Mouse (Mus musculus) neural tube, embryonic 10.5 days (tissue): ENCODE measurements around the gene Palm2.

Source experiments
- DNase-seq: peaks from one replicate; pipeline ENCODE4 v3.0.0-alpha.2; 2017; ENCODE audit warnings: low spot score; ENCODE audit errors: extremely low spot score

Palm2 gene

DNA sequence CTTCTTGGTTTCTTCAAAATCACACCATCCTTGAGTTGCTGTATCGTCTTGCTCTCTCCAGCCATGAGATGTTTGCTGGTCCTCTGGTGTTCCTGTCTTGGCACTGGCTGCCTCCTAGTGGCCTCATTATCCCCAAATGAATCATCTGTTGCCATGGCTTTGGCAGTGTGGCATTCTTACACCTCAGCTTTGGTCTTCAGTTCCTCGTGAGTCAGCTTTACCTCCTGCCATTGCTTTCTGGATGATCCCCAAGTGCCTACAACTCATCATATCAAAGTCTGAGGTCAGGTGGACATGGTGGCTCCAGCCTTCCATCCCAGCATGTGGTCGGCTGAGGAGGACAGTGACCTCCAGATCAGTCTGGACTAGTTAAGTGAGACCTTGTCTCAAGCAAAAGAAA, 232.1 kb downstream of the Palm2 start:
- DNase-seq, result no peak

DNA sequence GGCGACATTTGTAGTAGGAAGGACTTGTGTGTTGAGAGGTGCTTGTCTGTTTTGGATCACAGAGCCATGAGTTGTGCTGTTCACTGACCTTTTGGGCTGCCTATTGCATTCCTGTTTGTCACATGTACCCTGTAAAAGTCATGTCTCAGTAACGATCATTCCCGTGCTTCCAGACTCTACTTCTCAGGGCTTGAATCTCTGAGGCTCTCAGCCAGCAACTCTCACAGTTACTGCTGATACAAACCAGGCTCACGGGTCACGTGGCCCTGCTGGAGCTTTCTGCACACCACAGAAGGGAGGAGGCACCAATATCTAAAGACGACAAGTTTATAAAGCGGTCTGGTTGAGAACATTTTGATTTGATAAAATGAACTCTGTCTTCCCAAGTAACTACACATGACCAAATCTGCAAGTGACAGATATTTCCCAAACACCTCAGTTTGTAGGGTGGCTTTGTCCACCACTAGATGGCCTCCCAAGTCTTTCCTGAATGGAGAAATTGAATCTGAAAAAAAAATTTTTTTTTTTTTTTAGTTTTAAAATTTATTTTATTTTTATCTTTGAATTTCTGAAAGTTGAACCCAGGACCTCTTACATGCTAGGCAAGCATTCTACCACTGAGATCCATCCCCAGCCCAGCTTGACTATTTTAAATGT, 236.9 kb downstream of the Palm2 start:
- DNase-seq, result no peak

DNA sequence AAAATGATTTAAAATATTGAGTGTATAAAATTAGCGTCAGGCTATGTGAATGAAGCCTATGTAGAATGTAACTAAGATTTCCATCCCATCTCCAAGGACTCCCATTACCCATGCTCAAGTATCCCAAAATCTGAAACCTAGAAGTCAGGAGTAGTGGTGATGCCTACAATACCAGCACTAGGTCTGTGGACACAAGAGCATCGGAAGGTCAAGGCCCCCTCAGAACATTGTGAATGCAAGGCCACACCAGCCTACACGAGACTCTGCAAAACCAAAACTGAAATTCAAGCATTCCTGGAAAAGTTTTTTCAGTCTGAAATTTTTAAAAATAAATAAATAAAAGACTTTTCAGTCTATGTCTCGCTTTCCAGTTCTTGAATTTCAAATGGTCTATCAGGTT, 238.5 kb downstream of the Palm2 start:
- no peak for DNase-seq

DNA sequence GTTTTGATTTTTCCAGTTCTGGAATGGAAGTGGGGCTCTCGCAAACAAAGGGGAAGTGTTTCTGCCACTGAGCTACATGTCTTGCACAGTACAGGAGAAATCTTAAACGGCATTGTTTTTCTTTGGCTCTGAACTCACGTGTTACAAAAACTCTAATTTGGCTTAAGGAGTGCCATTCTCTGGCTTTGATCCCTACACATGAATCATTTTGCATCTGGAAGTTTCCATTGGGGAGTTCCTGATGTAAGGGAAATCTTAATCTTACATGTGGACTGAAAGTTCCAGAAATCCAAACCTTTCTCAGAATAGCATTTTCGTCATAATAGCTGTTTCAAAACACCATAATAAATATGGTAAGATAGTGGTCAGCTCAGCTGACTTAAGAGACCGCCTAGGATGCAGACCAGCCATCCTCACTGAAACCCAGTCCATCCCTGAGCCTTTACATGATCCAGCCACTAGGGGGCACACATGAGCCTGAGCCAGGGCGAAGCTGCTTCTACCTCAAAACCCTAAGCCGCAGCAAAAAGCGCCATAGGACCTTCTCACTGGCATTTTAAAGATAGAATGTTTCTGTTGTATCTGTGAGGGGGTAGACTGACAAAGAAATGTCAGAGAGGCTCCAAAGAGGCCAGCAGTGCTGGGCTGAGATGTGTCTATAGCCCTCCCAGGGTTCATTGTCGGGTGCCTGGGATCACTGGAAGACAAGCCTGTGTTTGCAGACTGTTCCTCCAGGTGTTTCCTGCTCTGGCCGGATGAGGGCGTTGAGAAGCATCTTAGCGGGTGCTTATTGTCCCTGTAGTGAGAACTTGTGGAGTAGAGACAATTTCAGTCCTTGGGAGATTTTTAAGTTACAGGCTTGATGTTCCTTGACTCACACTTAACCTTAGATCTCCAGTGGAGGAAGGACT, 239.2 kb downstream of the Palm2 start:
- peak; percentile 94 for DNase-seq

DNA sequence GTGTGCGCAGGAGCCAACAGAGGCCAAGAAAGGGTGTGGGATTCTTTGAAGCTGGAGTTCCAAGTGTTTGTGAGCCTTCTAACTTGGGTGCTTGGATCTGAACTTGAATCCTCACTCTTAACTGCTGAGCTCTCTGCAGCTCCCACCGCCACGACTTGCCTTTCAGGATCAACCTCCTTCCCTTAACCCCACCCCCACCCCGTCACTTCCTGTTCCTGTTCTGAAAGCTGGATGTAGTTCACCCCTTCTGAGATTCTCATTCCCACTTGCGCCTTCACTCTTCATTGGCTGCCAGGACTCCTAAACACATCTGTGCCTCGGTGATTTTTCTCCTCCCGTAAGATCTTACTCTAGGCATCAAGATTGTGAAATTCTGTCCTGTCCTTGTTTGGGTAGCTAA, 240.3 kb downstream of the Palm2 start:
- no peak for DNase-seq

DNA sequence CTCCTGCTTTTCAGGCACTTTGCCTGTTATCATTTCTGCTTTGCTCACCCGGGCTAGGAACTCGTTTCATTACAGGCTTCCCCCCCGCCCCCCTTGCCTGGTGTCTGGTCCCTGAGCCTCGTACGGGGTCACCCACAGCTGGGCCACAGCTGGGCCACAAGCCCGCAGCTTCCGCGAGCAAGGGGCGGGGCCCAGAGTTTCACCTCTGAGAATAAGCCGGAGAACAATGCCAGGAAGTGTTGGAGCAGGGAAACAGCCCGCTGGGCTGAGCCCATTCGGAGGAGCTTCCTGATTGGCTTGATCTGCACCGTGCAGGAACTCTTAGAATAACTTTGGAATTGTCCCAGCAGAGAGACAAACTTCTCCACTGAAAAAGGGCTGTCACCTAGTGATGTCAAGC, 241.3 kb downstream of the Palm2 start:
- peak; percentile 57 for DNase-seq

DNA sequence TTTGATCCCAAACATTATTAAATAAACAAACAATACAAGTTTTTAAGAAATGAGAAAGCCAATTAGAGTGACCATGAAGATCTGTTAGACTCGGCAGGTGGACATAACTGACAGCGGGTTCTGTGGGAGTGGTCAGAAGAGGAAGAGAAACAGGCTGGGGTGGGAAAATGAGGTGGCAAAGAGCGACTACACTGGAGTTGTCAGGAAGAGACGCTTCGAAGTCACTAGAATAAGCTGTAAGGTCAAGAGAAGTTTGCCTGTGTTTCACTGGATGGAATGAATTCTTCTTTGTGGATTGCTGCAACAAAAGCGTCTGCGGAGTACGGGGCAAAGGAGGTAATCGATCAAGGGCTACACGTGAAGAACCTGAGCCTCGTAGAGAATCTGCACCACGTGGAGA, 243.9 kb downstream of the Palm2 start:
- no peak for DNase-seq

DNA sequence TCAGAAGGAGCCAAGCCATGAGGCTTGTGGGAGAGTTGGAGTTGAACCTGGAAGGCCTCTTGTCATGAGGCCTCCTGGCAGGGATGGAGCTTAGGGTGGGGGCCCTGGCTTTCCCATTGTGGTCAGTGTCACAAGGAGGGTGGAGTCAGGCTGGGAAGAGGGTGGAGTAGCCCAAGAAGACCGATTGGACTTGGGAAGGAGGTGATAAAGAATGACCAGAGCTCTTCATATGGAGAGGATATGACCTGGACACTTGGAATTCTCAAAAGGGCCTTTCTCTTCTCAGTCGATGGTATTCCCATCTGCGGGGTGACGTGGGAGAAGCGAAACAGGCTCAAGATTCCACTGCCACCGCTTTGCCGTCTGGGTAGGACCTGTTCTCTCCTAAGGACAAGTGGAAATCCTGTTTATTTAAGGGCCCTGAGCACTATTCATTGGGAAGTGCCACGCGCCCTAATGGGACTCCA, 245.0 kb downstream of the Palm2 start:
- no peak for DNase-seq

DNA sequence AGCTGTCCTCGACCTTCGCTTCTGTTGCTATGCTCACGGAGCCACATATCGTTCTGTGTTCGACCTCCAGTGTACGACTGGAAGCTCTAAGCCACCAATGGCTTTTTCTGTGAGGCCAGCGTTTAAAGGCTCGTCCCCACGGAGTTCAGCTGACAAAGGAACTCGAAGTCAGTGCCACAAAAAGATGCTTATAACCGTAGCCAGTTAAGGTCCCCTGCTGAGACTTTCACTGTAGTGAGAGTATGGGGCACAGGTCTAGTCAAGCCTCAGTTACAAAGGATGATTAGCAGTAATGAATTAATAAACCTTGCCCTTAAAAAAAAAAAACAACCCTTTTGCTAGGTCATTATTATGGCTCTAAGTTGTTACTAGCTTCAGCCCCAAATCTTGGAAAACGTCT, 246.1 kb downstream of the Palm2 start:
- no peak for DNase-seq

DNA sequence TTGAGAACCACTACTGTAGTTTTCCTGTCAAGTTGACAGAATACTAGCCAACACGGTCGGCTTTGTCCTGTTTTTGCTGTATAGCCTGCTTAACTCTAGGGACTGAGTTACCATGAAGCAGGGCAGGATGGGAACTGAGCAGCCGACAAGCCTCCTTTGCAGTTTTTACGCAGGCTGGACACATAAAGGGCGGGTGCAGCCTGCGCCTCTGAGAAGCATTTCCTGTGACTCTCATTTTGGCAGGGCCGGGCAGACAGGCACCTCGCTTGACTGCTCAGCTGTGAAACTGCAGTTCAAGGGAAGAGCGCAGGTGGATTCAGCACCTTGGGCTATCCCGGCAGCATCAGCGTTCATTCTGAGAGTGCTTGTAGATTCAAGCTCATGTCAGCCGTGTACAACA, 247.5 kb downstream of the Palm2 start:
- DNase-seq, result no peak

DNA sequence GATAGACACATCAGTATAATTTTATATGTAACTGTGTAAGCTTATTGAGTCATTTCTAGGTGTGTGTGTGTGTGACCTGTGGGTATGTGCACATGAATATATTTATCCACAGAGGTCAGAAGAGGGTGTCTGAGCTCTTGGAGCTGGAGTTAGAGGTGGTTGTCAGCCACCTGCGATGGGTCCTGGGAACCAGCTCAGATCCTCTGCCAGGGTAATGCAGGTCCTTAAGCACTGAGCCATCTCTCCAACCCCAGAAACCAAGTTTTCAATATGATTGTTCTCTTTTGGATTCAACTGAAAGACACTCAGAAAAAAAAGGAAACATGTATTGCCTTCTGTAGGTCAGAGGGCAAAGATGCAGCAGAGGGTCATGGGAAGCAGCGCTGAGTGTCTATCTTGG, 248.3 kb downstream of the Palm2 start:
- DNase-seq, result no peak

DNA sequence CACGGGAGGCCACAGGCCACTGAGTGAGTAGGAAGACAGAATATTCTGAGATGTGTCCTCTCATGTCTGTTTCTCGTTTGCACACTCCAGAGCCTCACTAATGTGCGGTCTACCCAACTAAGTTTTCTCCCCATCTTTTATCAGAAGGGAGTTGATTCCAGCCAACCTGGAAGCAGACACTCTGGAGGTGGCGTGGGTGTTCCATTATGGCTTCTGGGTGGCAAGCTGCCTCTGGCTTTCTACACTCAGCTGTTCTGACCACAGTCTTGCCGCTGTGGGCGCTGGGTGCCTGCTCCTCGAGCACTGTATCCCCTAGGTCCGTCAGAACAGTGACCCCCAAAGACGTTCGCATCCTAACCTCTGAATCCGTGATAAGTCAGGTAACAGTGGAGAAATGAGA, 248.9 kb downstream of the Palm2 start:
- DNase-seq, result no peak

DNA sequence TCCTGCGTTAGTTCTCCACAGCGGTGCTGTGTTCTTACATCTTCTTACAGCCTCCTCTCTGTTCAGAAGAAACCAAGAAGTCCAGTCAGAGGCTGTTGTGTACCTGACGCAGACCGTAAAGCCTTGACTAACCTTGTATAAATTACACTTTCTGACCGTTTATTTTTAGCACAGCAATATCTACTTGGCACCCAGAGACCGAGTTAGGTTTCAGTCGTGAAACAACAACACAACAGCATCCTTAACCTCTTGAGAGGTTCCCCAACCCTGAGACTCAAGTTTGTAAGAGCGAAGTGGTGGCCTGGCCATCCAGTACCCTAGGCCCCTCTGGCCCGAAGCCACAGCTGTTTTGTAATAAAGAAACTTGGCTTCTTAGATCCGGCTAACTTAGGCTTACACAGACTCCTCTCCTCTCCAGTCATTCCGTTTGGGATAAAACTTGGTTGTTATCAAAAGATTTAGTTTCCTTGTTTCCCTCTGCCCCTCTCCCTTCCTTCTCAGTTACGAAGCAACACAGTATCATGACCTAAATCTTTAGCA, 250.7 kb downstream of the Palm2 start:
- DNase-seq, result no peak

DNA sequence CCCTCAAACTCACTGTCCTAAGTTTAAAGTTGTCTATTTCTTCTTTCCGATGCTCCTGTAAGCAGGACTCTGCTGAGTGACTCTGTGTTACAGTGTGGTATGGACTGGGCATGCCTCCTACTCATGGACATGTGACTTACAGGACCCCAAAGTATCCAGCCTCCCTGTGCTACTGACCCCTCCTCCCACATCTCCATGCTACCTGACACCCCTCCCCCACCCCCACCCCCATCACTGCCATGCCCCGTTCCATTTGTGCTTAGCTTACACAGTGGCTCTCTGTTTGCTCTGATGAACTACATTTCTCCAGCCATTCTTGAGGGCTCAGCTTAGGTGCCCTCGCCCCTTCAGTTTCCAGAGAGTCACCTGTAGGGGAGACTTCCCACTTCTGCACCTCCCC, 252.7 kb downstream of the Palm2 start:
- no peak for DNase-seq

DNA sequence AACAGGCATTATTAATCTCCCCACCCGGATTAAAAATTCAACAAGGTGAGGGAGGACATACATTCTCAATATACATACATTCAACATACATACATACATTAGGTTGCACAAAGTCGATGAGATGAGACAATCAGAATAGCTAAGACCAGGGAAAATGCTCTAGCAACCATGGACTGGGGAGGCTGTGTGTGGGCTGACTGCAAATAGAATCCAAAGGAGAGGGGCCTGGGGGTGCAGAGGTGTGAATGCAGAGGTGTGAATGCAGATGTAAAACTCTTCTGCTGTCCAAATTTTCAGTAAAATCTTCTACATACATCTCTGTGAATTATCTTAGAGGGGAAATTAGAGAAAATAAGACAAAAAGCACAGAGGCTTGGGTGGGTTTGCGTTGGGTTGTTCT, 253.5 kb downstream of the Palm2 start:
- DNase-seq, result no peak

DNA sequence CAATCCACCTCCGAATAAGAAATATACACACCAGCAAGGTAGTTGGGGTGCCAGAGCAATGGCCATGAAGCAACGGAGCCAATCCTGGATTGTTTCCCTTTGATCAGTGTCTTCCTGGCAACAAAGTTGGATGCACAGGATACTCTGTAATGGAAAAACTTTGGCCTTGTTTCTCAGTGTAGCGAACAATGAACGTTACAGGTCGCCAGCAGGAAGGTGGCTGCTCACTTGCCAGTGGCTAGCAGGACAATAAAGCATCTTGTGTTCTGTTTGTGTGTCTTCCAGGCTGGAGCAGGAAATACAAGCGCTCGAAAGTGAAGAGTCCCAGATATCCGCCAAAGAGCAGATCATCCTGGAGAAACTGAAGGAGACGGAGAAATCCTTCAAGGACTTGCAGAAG, 254.1 kb downstream of the Palm2 start:
- no peak for DNase-seq

DNA sequence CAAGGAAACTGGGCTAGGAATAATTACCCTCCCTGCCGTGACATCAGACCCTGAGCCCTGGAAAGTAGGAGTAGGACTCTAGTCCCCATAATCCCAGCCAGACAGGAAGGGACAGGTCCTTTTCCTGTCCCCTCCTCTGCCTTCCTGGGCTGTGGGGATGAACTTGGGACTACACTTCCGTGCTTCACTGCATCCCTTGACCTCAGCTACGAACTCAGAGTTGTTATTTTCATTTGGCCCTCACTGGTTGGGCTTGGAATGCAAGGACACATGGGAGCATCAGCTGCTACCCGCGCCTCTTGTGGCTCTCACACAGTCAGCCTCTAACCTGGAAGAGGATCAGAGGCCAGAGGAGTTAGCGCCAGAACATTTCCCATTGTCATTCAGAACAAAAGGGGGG, 256.0 kb downstream of the Palm2 start:
- no peak for DNase-seq

DNA sequence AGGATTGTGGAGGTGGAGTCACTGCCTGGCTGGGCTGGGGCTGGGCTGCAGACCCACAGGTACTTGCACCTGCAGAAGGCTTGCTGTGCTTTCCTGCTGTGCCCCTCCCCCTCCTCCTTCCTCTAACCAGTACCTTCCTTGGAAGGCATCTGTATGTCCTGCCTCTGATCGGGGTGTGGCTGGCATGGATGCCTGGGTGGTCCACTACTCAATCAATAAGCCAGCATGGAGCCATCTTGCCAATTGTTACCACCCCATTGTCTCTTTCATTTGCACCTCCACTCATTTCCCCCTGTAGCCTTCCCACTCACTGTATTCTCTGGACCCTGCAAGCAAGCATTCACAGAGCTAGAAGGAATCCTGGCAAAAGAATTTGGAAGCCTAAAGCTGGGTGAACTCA, 256.8 kb downstream of the Palm2 start:
- DNase-seq, result no peak

DNA sequence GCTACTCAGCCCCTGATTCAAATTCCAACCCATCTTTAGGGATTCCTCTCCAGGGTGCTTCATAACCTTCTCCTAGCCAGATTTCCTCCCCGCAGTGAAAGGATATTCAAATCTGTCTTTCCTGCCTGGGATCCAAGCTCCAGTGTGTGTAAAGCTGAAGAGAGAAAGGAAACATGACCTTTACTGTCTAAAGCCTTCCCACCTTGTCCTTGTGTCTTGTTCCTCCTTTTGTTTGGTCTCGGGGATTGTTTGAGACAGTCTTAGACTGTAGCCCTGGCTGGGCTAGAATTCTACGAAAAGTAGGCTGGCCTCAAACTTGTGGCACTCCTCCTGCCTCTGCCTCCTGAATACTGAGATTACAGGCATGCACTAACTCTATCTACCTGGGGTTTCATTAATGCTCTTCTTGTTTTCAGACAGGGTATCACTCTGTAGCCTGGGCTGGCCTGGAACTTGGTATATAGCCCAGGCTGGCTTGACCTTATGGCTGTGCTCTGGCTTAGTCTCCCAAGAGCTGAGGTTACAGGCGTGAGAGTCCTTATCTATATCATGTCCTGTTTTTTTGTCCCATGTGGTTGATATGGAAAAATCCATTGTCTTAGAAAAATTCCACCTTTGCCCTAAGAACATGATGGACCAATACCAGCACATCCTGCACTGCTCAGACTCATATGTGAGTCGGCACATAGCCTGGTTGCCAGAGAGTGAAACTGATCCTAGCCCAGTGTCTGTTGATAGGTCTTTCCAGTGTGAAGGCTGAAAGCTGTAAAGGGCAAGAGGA, 260.5 kb downstream of the Palm2 start:
- DNase-seq, result no peak

DNA sequence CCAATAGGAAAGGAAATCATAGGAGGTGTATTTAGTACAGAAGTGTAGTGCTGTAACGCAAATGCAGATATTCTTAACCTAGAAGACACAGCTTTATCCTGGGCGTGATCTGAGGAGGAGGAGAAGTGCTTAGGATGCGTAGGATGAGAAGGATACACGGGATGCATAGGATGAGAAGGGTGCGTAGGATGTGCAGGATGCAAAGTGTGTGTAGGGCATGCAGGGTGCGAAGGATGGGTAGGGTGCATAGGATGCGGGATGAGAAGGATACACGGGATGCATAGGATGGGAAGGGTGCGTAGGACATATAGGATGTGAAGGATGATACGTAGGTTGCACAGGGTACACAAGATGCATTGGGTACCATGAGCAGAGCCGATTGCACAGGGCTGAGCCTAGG, 262.9 kb downstream of the Palm2 start:
- no peak for DNase-seq

DNA sequence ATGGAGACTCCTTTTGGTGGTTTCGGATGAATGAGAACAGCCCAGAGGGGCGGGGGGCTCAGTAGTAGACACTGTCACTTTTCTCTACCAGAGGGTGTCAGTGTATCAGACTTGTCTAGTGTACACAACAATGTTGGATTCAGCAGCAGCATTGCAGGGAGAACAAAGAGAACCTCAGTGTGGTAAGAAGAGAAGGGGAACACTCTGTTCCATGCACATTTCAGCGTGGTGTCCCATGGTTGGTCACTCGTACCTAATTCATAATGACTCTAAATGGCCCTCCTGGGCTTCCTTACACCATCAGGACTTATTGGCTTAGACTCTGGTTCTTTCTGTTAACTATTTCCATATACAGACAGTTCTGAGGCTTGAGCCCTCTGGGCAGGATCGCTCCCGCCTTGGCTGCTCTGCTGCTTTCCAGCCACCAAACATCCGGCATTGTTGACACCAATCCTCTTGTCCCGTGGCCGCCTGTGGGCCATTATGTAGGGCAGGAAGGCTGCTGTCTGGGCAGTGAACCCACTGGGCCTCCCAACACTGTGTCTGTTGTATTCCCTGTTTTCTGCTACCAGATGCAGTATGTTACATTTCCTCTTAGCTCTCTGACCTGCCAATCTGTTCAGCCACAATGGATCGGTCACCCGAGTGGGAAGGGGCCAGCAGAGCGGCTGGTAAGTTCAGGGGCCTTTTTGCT, 264.0 kb downstream of the Palm2 start:
- no peak for DNase-seq
